Mouse (Mus musculus): Measurements from ENCODE around the gene Cks2.

GRCm38 (mm10) chr13:51641424-51641823, 3.6 kb upstream of the Cks2 start:
- no peak for TF ChIP-seq POLR2A (IDR thresholded peaks at IDR 0.05; ENCODE audit: borderline replicate concordance, low read depth, low read length)
- TF ChIP-seq CTCF (IDR thresholded peaks at IDR 0.05; ENCODE audit: low read depth, low read length) = no peak
